Mouse (Mus musculus) liver, embryonic 14.5 days (tissue): ENCODE results near the gene Arglu1. TPM values are rescaled to one million over a fixed set of nuclear protein-coding genes. Genes with fewer than 3 reads are reported as not detected.

Experiments used
- ATAC-seq: fragments of 200-750 bp; cut with Nextera tagmentation; 2 replicates; pipeline ENCODE4 v1.8.0; 2017; ENCODE audit warnings: moderate number of reproducible peaks, mild to moderate bottlenecking, moderate library complexity; ENCODE audit not compliant: insufficient read depth
- DNase-seq, 3 experiments: peaks; one replicate each; pipeline ENCODE4 v3.0.0-alpha.2; 2012 to 2013; ENCODE audit warnings: low read depth in 3 of 3, low spot score in 3 of 3
- H3K27ac ChIP-seq: fragments of 300-500 bp; sonication (generic); 2 replicates; pipeline ENCODE4 v1.5.1; 2014; ENCODE audit warnings: moderate library complexity, mild to moderate bottlenecking, control low read depth, inconsistent platforms
- H3K27me3 ChIP-seq: fragments of 300-500 bp; sonication (generic); 2 replicates; pipeline ENCODE4 v1.6.1; 2014; ENCODE audit warnings: mild to moderate bottlenecking, low read length, moderate library complexity; ENCODE audit not compliant: control insufficient read depth, insufficient read depth
- H3K36me3 ChIP-seq: fragments of 300-500 bp; sonication (generic); replicated peaks from 2 replicates; pipeline ENCODE4 v1.6.1; 2014; ENCODE audit warnings: low read depth; ENCODE audit not compliant: control insufficient read depth, insufficient read depth
- H3K4me1 ChIP-seq, 2 experiments: fragments of 200-500 bp in 1 of 2; fragments of 300-500 bp in 1 of 2; sonication (generic) in 1 of 2; replicated peaks; 2 replicates each; pipeline ENCODE4 v1.6.1; 2012 to 2014; ENCODE audit warnings: antibody characterized with exemption in 1 of 2, inconsistent platforms in 1 of 2, low read length in 1 of 2; ENCODE audit not compliant: control insufficient read depth in 2 of 2, insufficient read depth in 2 of 2
- H3K4me2 ChIP-seq: fragments of 300-500 bp; sonication (generic); 2 replicates; pipeline ENCODE4 v1.6.1; 2014; ENCODE audit warnings: low read depth, mild to moderate bottlenecking, control low read depth, moderate library complexity
- H3K4me3 ChIP-seq, 2 experiments: fragments of 200-500 bp in 1 of 2; fragments of 300-500 bp in 1 of 2; sonication (generic) in 1 of 2; 2 replicates each; pipeline ENCODE4 v1.5.1; 2012 to 2014; ENCODE audit warnings: low read depth in 2 of 2, low read length in 2 of 2, mild to moderate bottlenecking in 2 of 2, control low read depth in 1 of 2, inconsistent platforms in 1 of 2, moderate library complexity in 1 of 2; ENCODE audit not compliant: insufficient read depth in 1 of 2
- H3K9ac ChIP-seq: fragments of 300-500 bp; sonication (generic); replicated peaks from 2 replicates; pipeline ENCODE4 v1.6.1; 2014; ENCODE audit warnings: mild to moderate bottlenecking, control low read depth, moderate library complexity
- H3K9me3 ChIP-seq: fragments of 300-500 bp; sonication (generic); 2 replicates; pipeline ENCODE4 v1.6.1; 2016; ENCODE audit warnings: low read length, mixed read lengths; ENCODE audit not compliant: control insufficient read depth
- CTCF ChIP-seq: IDR thresholded peaks from 2 replicates; pipeline ENCODE4 v1.5.1; 2016; ENCODE audit warnings: antibody characterized with exemption, low read depth, control low read depth
- EP300 ChIP-seq: IDR thresholded peaks from 2 replicates; pipeline ENCODE4 v1.6.1; 2016; ENCODE audit warnings: antibody characterized with exemption, low read depth
- WGBS: fragments of 180-500 bp; shearing (Covaris S2); extraction: QIAGEN DNeasy Blood & Tissue Kit; methylation state at CpG from one replicate; pipeline ENCODE4 v1.1.7; 2014; ENCODE audit not compliant: insufficient replicate concordance; 5-methylcytosine and 5-hydroxymethylcytosine counted together
- polyA plus RNA-seq, 2 experiments: library from polyadenylated mRNA; depleted of rRNA in 1 of 2; stranded (reverse) in 1 of 2; unstranded in 1 of 2; fragments of >200 nt; fragmentation: Nextera tagmentation in 1 of 2; extraction: Ambion mirVana in 1 of 2; gene quantifications; 2 replicates each; pipeline versions ENCODE4 v1.2.1 to v1.2.3; 2012 to 2014

The Arglu1 gene
- polyA plus RNA-seq, 2 experiments: 31.5 to 37.1 TPM

DNA sequence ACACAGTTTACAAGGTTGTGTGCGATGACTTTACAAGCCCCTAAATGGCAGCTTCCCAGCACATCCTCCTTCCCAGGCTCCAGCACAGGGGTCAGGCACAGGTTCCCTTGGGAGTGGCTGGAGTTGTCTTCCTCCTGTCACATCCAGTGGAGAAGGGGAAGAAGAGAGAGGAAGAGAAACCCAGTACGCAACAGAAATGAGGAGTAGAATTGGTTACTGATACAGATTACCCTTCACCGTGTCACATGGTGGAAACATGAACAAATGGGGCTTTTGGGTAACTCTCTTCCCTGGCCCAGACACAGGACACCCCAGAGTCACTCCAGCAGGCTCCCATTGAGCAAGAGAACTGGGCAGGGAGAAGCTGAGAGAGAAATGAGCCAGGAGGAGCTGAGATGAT lies 40.8 kb downstream of the Arglu1 start:
- Histone ChIP-seq H3K9ac (no peak overlapping the region), H3K36me3 (no peaks in the 10 kb centered on the region), H3K27me3 (no peaks in the 10 kb centered on the region), H3K4me1 (0 out of 4 replicates have a peak, but pooled peaks cover 0 to 3% of the 10 kb centered on the region in 2 experiments), H3K9me3 (no peaks in the 10 kb centered on the region), H3K4me3 (no peak overlapping the region), H3K27ac (no peak overlapping the region), H3K4me2 (no peak overlapping the region)
- WGBS: 67% methylated on average over 3 of the region's 3 CpGs
- no peak for DNase-seq
- no peak for ATAC-seq
- TF ChIP-seq CTCF: no peak
- TF ChIP-seq EP300: no peak

DNA sequence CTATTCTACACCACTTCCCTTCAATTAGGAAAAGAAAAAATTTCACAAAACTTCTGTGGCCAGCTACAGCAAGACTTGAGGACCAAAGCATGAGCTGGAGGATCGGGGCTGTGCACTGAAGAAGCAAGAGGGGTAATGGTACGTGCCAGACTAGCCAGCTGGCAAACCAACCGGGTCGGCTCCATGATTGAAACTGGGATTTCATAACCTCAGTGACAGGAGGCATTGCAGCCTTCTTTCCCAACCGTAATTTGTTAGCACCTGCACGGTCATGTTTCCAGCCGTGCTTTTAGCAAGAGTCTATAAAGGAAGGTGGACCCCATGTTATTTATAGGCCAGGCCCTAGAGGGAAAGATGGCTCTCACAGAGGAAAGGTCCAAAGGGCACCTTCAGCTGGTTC lies 41.6 kb downstream of the Arglu1 start:
- WGBS: 68% methylated on average over 7 of the region's 7 CpGs
- Histone ChIP-seq H3K27ac (no peak overlapping the region), H3K9me3 (no peaks in the 10 kb centered on the region), H3K9ac (no peak overlapping the region), H3K4me3 (no peak overlapping the region), H3K36me3 (no peaks in the 10 kb centered on the region), H3K27me3 (no peaks in the 10 kb centered on the region), H3K4me1 (0 out of 4 replicates have a peak, but pooled peaks cover 0 to 3% of the 10 kb centered on the region in 2 experiments), H3K4me2 (no peak overlapping the region)
- TF ChIP-seq EP300 (no peak), CTCF (no peak)
- ATAC-seq: no peak
- DNase-seq: no peak

- H3K27me3 ChIP-seq: no peaks in the 10 kb centered on the region
- ATAC-seq (no peak), DNase-seq (no peak)
- H3K9ac ChIP-seq: no peak overlapping the region
- 63% methylated on average over 7 of the region's 7 CpGs for WGBS
- no peak overlapping the region for H3K4me3 ChIP-seq
- H3K36me3 ChIP-seq: no peaks in the 10 kb centered on the region
- H3K4me2 ChIP-seq: no peak overlapping the region
- H3K9me3 ChIP-seq: no peaks in the 10 kb centered on the region
- TF ChIP-seq EP300: no peak
- no peak for TF ChIP-seq CTCF
- H3K4me1 ChIP-seq: 0 out of 4 replicates have a peak, but pooled peaks cover 0 to 3% of the 10 kb centered on the region in 2 experiments
- no peak overlapping the region for H3K27ac ChIP-seq
Observed at GRCm38 (mm10) chr8:8647824-8648223, 42.5 kb downstream of the Arglu1 start.

DNA sequence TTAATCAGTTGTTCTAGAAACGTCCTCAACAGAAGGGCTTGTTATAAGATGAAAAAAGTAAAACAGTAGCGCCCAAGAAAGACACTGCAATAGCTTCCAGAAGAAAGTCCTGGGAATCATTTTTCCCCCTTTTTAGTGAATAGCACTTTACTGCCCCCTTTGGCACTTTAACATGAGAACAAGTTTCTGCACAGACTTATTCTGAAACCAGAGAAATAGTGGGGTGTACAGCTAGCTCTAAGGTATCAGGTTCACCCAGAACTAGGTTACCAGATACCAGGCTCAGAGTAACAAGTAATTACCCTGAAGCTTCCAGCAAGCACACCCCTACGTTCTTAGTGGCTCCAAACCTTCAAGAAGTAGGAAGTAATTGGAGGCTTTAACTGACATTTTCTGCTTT lies 43.0 kb downstream of the Arglu1 start:
- Histone ChIP-seq H3K4me1 (0 out of 4 replicates have a peak, but pooled peaks cover 0 to 3% of the 10 kb centered on the region in 2 experiments), H3K9ac (no peak overlapping the region), H3K9me3 (no peaks in the 10 kb centered on the region), H3K4me3 (no peak overlapping the region), H3K4me2 (no peak overlapping the region), H3K36me3 (no peaks in the 10 kb centered on the region), H3K27ac (no peak overlapping the region), H3K27me3 (no peaks in the 10 kb centered on the region)
- no peak for ATAC-seq
- WGBS: 43% methylated on average over 3 of the region's 3 CpGs
- DNase-seq: no peak
- TF ChIP-seq EP300 (no peak), CTCF (no peak)

GRCm38 (mm10) chr8:8644160-8644915 lies 46.0 kb downstream of the Arglu1 start:
- H3K9me3 ChIP-seq: no peaks in the 10 kb centered on the region
- TF ChIP-seq CTCF (no peak), EP300 (no peak)
- H3K27ac ChIP-seq: no peak overlapping the region
- no peak overlapping the region for H3K9ac ChIP-seq
- H3K36me3 ChIP-seq: no peaks in the 10 kb centered on the region
- no peak for DNase-seq
- no peak for ATAC-seq
- 0 out of 4 replicates have a peak, but pooled peaks cover 0 to 3% of the 10 kb centered on the region in 2 experiments for H3K4me1 ChIP-seq
- 62% methylated on average over 11 of the region's 11 CpGs for WGBS
- H3K4me3 ChIP-seq: no peak overlapping the region
- no peak overlapping the region for H3K4me2 ChIP-seq
- H3K27me3 ChIP-seq: no peaks in the 10 kb centered on the region
